Comparison of ENCODE assay signal across 14 mouse cellular contexts in the genomic region with DNA sequence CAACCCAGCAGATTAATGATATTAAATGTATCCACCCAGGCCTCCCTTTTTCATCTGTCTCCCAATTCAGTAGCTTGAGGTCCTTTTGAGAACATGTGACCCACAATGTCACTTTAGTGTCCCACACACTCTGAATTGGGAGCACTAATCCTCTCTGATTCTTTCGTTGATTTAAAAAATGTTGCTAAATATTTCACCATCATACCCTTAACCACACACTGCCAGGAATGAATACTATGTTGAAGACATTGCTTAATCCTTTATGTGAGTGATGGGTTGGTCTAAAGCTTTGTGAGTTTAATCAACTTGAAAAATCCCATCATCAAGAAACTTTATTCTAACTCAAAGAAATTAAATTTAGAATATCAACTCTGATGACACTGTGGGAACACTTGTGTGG.
"Had no signal": no experiment of that assay in that cellular context is flagged by ENCODE, and none has a peak within 500 bp of the region (broad histone marks: within the 10 kb centered on the region; RNA-seq: fewer than 3 reads in every experiment).

No protein-coding gene starts in this region.

- DNase-seq: embryo, embryonic 11 days; forebrain, postnatal 0 days; gastrocnemius, adult 2 months; gastrocnemius, postnatal 10 days; gastrocnemius, postnatal 14 days; gastrocnemius, postnatal 25 days; gastrocnemius, postnatal 36 days; heart, adult 11 months; heart, adult 18-20 months; heart, adult 2 months had no signal

- ATAC-seq: forebrain, embryonic 13.5 days; forebrain, embryonic 14.5 days; forebrain, embryonic 15.5 days; forebrain, embryonic 16.5 days; forebrain, postnatal 0 days had no signal
